Mouse (Mus musculus): ENCODE results near the gene Cfap20. TPM values are rescaled to one million over a fixed set of nuclear protein-coding genes. Genes with fewer than 3 reads are reported as not detected.

The Cfap20 gene
- polyA plus RNA-seq, 1 experiment from 2014 or later = 27.8 TPM

DNA sequence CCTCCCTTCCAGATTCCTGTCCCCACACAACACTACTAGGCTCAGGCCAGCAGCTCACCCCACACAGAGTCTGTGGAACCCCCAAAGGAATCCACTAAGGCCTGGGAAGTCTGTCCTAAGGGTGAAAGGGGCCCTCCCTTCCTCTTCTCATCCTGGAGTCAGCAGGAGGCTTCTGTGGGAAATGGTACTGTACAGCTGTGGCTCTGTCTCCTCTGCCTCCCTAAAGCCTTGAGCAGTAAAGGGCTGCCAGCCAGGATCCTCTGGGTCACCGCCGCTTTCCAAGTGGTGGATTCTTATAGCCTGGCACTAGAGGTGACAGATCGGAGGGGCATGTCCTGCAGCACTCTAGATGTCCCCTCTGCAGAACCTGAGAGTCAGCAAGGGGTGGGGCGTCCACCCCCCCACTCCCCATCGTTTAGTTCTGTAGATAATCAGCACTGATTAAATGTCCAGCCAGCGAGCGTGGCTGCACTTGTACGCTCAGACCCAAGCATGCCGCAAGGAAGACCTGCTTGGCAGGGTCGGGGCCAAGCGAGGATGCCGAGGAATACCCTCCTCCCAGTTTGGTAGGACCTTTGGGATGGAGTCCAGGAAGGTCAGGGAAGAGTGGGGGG, 61.2 kb downstream of the Cfap20 start:
- ATAC-seq (ENCODE audit: low read depth) = no peak
- Histone ChIP-seq H3K27me3 (ENCODE audit: control insufficient read depth, insufficient read depth, low read depth, low read length) (no peaks in the 10 kb centered on the region), H3K4me3 (ENCODE audit: low read depth, low read length) (no peak overlapping the region), H3K27ac (ENCODE audit: low read length) (no peak overlapping the region), H3K9me3 (replicated peaks; ENCODE audit: control insufficient read depth, low read length) (no peaks in the 10 kb centered on the region), H3K36me3 (ENCODE audit: control insufficient read depth, insufficient read depth) (no peaks in the 10 kb centered on the region), H3K9ac (ENCODE audit: low read depth, low read length) (no peak overlapping the region), H3K4me2 (ENCODE audit: low read depth, low read length) (no peak overlapping the region), H3K4me1 (ENCODE audit: control insufficient read depth, low read depth, low read length) (peaks cover 6% of the 10 kb centered on the region; the same call in 1 of the 2 replicates)
- 60% methylated on average over 12 of the region's 12 CpGs for WGBS (ENCODE audit: insufficient replicate concordance)

Other genes with a start within 250 kb of the Cfap20 start
- gene Kifc3, start 232.1 kb downstream of the Cfap20 start, polyA plus RNA-seq (2015; fragmentation: Nextera tagmentation; extraction: Ambion mirVana) = 5.1 and 5.5 TPM in 2 replicates
- 0.07 and 0.12 TPM in 2 replicates for gene Cngb1, start 128.3 kb downstream of the Cfap20 start, polyA plus RNA-seq (2015; fragmentation: Nextera tagmentation; extraction: Ambion mirVana)
- not detected in 2 replicates for gene Tepp, start 124.3 kb downstream of the Cfap20 start, polyA plus RNA-seq (2015; fragmentation: Nextera tagmentation; extraction: Ambion mirVana)
- 0.88 and 1.2 TPM in 2 replicates for gene Zfp319, start 102.9 kb downstream of the Cfap20 start, polyA plus RNA-seq (2015; fragmentation: Nextera tagmentation; extraction: Ambion mirVana)
- 9.9 and 10.7 TPM in 2 replicates for gene Usb1, start 102.6 kb downstream of the Cfap20 start, polyA plus RNA-seq (2015; fragmentation: Nextera tagmentation; extraction: Ambion mirVana)
- 0.76 and 0.85 TPM in 2 replicates for gene Mmp15, start 82.6 kb downstream of the Cfap20 start, polyA plus RNA-seq (2015; fragmentation: Nextera tagmentation; extraction: Ambion mirVana)
- gene Csnk2a2, start 55.2 kb upstream of the Cfap20 start, polyA plus RNA-seq (2015; fragmentation: Nextera tagmentation; extraction: Ambion mirVana) = 2.7 and 3.1 TPM in 2 replicates
- gene Ccdc113, start 99.2 kb upstream of the Cfap20 start, polyA plus RNA-seq (2015; fragmentation: Nextera tagmentation; extraction: Ambion mirVana) = not detected in 2 replicates
- gene Prss54, start 141.5 kb upstream of the Cfap20 start, polyA plus RNA-seq (2015; fragmentation: Nextera tagmentation; extraction: Ambion mirVana) = not detected in 2 replicates
- 7.8 and 7.9 TPM in 2 replicates for gene Gins3, start 198.6 kb upstream of the Cfap20 start, polyA plus RNA-seq (2015; fragmentation: Nextera tagmentation; extraction: Ambion mirVana)
- gene Ndrg4, start 242.1 kb upstream of the Cfap20 start, polyA plus RNA-seq (2015; fragmentation: Nextera tagmentation; extraction: Ambion mirVana) = 0.63 and 1.0 TPM in 2 replicates

Measured in liver, embryonic 16.5 days (tissue).